Mouse (Mus musculus) intestine, postnatal 0 days (tissue): ENCODE results near the gene Mansc1. TPM values are rescaled to one million over a fixed set of nuclear protein-coding genes. Genes with fewer than 3 reads are reported as not detected.

Experiments
- ATAC-seq: fragments of 200-750 bp; cut with Nextera tagmentation; 2 replicates; pipeline ENCODE4 v1.8.0; 2017; ENCODE audit warnings: mild to moderate bottlenecking, moderate TSS enrichment, moderate library complexity
- H3K27ac ChIP-seq: fragments of 300-500 bp; sonication (generic); 2 replicates; pipeline ENCODE4 v1.5.1; 2014; ENCODE audit warnings: mild to moderate bottlenecking, low read depth, low read length, moderate library complexity
- H3K27me3 ChIP-seq: fragments of 300-500 bp; sonication (generic); replicated peaks from 2 replicates; pipeline ENCODE4 v1.6.1; 2014; ENCODE audit warnings: low read length, mixed read lengths; ENCODE audit not compliant: control insufficient read depth, insufficient read depth
- H3K36me3 ChIP-seq: fragments of 300-500 bp; sonication (generic); 2 replicates; pipeline ENCODE4 v1.6.1; 2014; ENCODE audit warnings: mild to moderate bottlenecking, moderate library complexity; ENCODE audit not compliant: control insufficient read depth, insufficient read depth
- H3K4me1 ChIP-seq: fragments of 300-500 bp; sonication (generic); replicated peaks from 2 replicates; pipeline ENCODE4 v1.6.1; 2014; ENCODE audit warnings: antibody characterized with exemption, low read length, mixed read lengths; ENCODE audit not compliant: control insufficient read depth, insufficient read depth
- H3K4me2 ChIP-seq: fragments of 300-500 bp; sonication (generic); replicated peaks from 2 replicates; pipeline ENCODE4 v1.6.1; 2014; ENCODE audit warnings: low read depth, mild to moderate bottlenecking, moderate library complexity
- H3K4me3 ChIP-seq: fragments of 300-500 bp; sonication (generic); 2 replicates; pipeline ENCODE4 v1.5.1; 2014; ENCODE audit warnings: low read depth, low read length
- H3K9ac ChIP-seq: fragments of 300-500 bp; sonication (generic); 2 replicates; pipeline ENCODE4 v1.6.1; 2014; ENCODE audit warnings: mild to moderate bottlenecking, low read depth, low read length
- H3K9me3 ChIP-seq: fragments of 300-500 bp; sonication (generic); 2 replicates; pipeline ENCODE4 v1.6.1; 2016; ENCODE audit warnings: mixed run types; ENCODE audit not compliant: control insufficient read depth
- CTCF ChIP-seq: sonication (generic); IDR thresholded peaks from 2 replicates; pipeline ENCODE4 v1.5.1; 2016; ENCODE audit warnings: low read depth, mild to moderate bottlenecking, control low read depth, antibody characterized with exemption, moderate library complexity
- WGBS: fragments of 180-500 bp; shearing (Covaris S2); extraction: QIAGEN DNeasy Blood & Tissue Kit; methylation state at CpG from one replicate; pipeline ENCODE4 v1.1.7; 2014; 5-methylcytosine and 5-hydroxymethylcytosine counted together
- polyA plus RNA-seq: library from polyadenylated mRNA; unstranded; fragments of >200 nt; fragmentation: Nextera tagmentation; extraction: Ambion mirVana; gene quantifications from 2 replicates; pipeline ENCODE4 v1.2.1, GENCODE M21; 2015

The Mansc1 gene
- polyA plus RNA-seq, 1 experiment from 2014 or later, result 6.5 TPM

GRCm38 (mm10) chr6:134656527-134656926 lies 24.2 kb upstream of the Mansc1 start:
- 72% methylated on average over 4 of the region's 4 CpGs for WGBS
- no peak for TF ChIP-seq CTCF
- Histone ChIP-seq H3K4me3 (no peak overlapping the region), H3K36me3 (no peaks in the 10 kb centered on the region), H3K9me3 (no peaks in the 10 kb centered on the region), H3K4me1 (peaks cover 2% of the 10 kb centered on the region; the same call in 1 of the 2 replicates), H3K27me3 (no peaks in the 10 kb centered on the region), H3K4me2 (no peak overlapping the region), H3K27ac (no peak overlapping the region), H3K9ac (no peak overlapping the region)
- no peak for ATAC-seq

- H3K27ac ChIP-seq, result no peak overlapping the region
- H3K4me1 ChIP-seq, result no peaks in the 10 kb centered on the region
- H3K36me3 ChIP-seq, result peaks cover 12% of the 10 kb centered on the region; the same call in 1 of the 2 replicates
- no peak overlapping the region for H3K4me2 ChIP-seq
- no peak for ATAC-seq
- WGBS, result 83% methylated on average over 5 of the region's 5 CpGs
- H3K27me3 ChIP-seq, result no peaks in the 10 kb centered on the region
- no peak for TF ChIP-seq CTCF
- no peaks in the 10 kb centered on the region for H3K9me3 ChIP-seq
- H3K4me3 ChIP-seq, result no peak overlapping the region
- H3K9ac ChIP-seq, result no peak overlapping the region
Measured at GRCm38 (mm10) chr6:134648356-134648755, 16.1 kb upstream of the Mansc1 start.

GRCm38 (mm10) chr6:134647621-134648020 lies 15.3 kb upstream of the Mansc1 start:
- Histone ChIP-seq H3K9ac (no peak overlapping the region), H3K27ac (no peak overlapping the region), H3K27me3 (no peaks in the 10 kb centered on the region), H3K4me3 (no peak overlapping the region), H3K9me3 (no peaks in the 10 kb centered on the region), H3K4me1 (no peaks in the 10 kb centered on the region), H3K36me3 (peaks cover 12% of the 10 kb centered on the region; the same call in 1 of the 2 replicates), H3K4me2 (no peak overlapping the region)
- ATAC-seq, result no peak
- TF ChIP-seq CTCF, result no peak
- 41% methylated on average over 5 of the region's 5 CpGs for WGBS

GRCm38 (mm10) chr6:134646835-134647234 lies 14.5 kb upstream of the Mansc1 start:
- no peak overlapping the region for H3K9ac ChIP-seq
- ATAC-seq, result peak; percentile 74
- WGBS, result 50% methylated on average over 6 of the region's 6 CpGs

GRCm38 (mm10) chr6:134643296-134643695 lies 11.0 kb upstream of the Mansc1 start:
- H3K36me3 ChIP-seq, result peaks cover 12% of the 10 kb centered on the region; the same call in 1 of the 2 replicates
- WGBS, result 94% methylated on average over 5 of the region's 5 CpGs
- no peak overlapping the region for H3K27ac ChIP-seq
- no peak for ATAC-seq
- TF ChIP-seq CTCF, result peak; percentile 44
- H3K27me3 ChIP-seq, result no peaks in the 10 kb centered on the region
- no peak overlapping the region for H3K9ac ChIP-seq
- H3K4me2 ChIP-seq, result no peak overlapping the region
- H3K4me3 ChIP-seq, result no peak overlapping the region
- H3K4me1 ChIP-seq, result no peaks in the 10 kb centered on the region
- H3K9me3 ChIP-seq, result no peaks in the 10 kb centered on the region

More at GRCm38 (mm10) chr6:134646835-134647234, 14.5 kb upstream of the Mansc1 start:
- H3K27ac ChIP-seq, result no peak overlapping the region
- H3K36me3 ChIP-seq, result peaks cover 12% of the 10 kb centered on the region; the same call in 1 of the 2 replicates
- H3K4me3 ChIP-seq, result no peak overlapping the region
- H3K27me3 ChIP-seq, result no peaks in the 10 kb centered on the region
- H3K4me1 ChIP-seq, result no peaks in the 10 kb centered on the region
- TF ChIP-seq CTCF, result no peak
- H3K4me2 ChIP-seq, result no peak overlapping the region
- no peaks in the 10 kb centered on the region for H3K9me3 ChIP-seq

- H3K27me3 ChIP-seq, result no peaks in the 10 kb centered on the region
- 57% methylated on average over 9 of the region's 9 CpGs for WGBS
- peak overlapping the region; percentile 94 for H3K9ac ChIP-seq
- H3K4me1 ChIP-seq, result no peaks in the 10 kb centered on the region
- H3K4me3 ChIP-seq, result peak overlapping the region; percentile 82
- peaks cover 12% of the 10 kb centered on the region; the same call in 1 of the 2 replicates for H3K36me3 ChIP-seq
- no peak for ATAC-seq
- H3K4me2 ChIP-seq, result peak overlapping the region; percentile 90
- no peaks in the 10 kb centered on the region for H3K9me3 ChIP-seq
- no peak overlapping the region for H3K27ac ChIP-seq
- TF ChIP-seq CTCF, result no peak
Measured at GRCm38 (mm10) chr6:134641738-134642446, 9.6 kb upstream of the Mansc1 start.
